In genomic region chr7:112375900-112376299, GRCm38 (mm10) we compare ENCODE assay signal across 11 mouse cellular contexts. TPM values are rescaled to one million over a fixed set of nuclear protein-coding genes. Genes with fewer than 3 reads are reported as not detected.
A peak's percentile ranks its signal among the peaks of the same experiment; 100 is the strongest.
DNase-seq lines count a peak whose midpoint lies in the region; ATAC-seq and TF ChIP-seq lines count a peak whose summit lies in the region.
"Had no signal": no experiment of that assay in that cellular context is flagged by ENCODE, and none has a peak within 500 bp of the region (broad histone marks: within the 10 kb centered on the region; RNA-seq: fewer than 3 reads in every experiment).

No protein-coding gene starts in this region.

- no peak overlapping the region for H3K4me2 ChIP-seq in kidney, postnatal 0 days (ENCODE audit: low read length)
- H3K4me2 ChIP-seq in heart, embryonic 16.5 days (ENCODE audit: low read depth, low read length) = no peak overlapping the region
- no peak overlapping the region for H3K4me2 ChIP-seq in forebrain, embryonic 11.5 days (ENCODE audit: low read depth, low read length, severe bottlenecking)
- H3K4me2 ChIP-seq: hindbrain, embryonic 13.5 days had no signal

- H3K4me1 ChIP-seq in kidney, postnatal 0 days (replicated peaks; ENCODE audit: insufficient read depth, low read length) = peaks cover 14% of the 10 kb centered on the region
- peaks cover 15% of the 10 kb centered on the region for H3K4me1 ChIP-seq in heart, embryonic 16.5 days (ENCODE audit: control insufficient read depth, insufficient read depth, low read length)
- 0 out of 2 replicates have a peak, but pooled peaks cover 2% of the 10 kb centered on the region for H3K4me1 ChIP-seq in forebrain, embryonic 11.5 days (replicated peaks; ENCODE audit: control insufficient read depth, insufficient read depth, low read length)
- H3K4me1 ChIP-seq: hindbrain, embryonic 13.5 days had no signal

- no peak for TF ChIP-seq CTCF in kidney, postnatal 0 days (IDR thresholded peaks at IDR 0.05; ENCODE audit: low read depth)

- 50% methylated on average over 5 of the region's 5 CpGs for WGBS in kidney, postnatal 0 days
- 23% methylated on average over 5 of the region's 5 CpGs for WGBS in heart, embryonic 16.5 days
- WGBS in forebrain, embryonic 11.5 days = 76% methylated on average over 5 of the region's 5 CpGs

- no peak overlapping the region for H3K4me3 ChIP-seq in kidney, postnatal 0 days (replicated peaks; ENCODE audit: low read depth, low read length)
- H3K4me3 ChIP-seq in heart, embryonic 16.5 days (ENCODE audit: low read length) = no peak overlapping the region
- H3K4me3 ChIP-seq in forebrain, embryonic 11.5 days (ENCODE audit: low read depth, low read length) = no peak overlapping the region
- H3K4me3 ChIP-seq: hindbrain, embryonic 13.5 days had no signal

- H3K27me3 ChIP-seq in kidney, postnatal 0 days (ENCODE audit: insufficient read depth, low read length) = no peaks in the 10 kb centered on the region
- no peaks in the 10 kb centered on the region for H3K27me3 ChIP-seq in heart, embryonic 16.5 days (ENCODE audit: control insufficient read depth, insufficient read depth, low read length)
- no peaks in the 10 kb centered on the region; the same call in 1 of the 2 replicates for H3K27me3 ChIP-seq in forebrain, embryonic 11.5 days (ENCODE audit: control insufficient read depth, insufficient read depth, low read length)

- no peaks in the 10 kb centered on the region for H3K36me3 ChIP-seq in kidney, postnatal 0 days (ENCODE audit: insufficient read depth, low read length)
- no peaks in the 10 kb centered on the region for H3K36me3 ChIP-seq in heart, embryonic 16.5 days (ENCODE audit: control insufficient read depth, insufficient read depth)
- H3K36me3 ChIP-seq in forebrain, embryonic 11.5 days (ENCODE audit: control insufficient read depth, insufficient read depth, low read length) = no peaks in the 10 kb centered on the region
- H3K36me3 ChIP-seq: hindbrain, embryonic 13.5 days had no signal

- no peak overlapping the region for H3K9ac ChIP-seq in kidney, postnatal 0 days (ENCODE audit: low read depth, low read length)
- H3K9ac ChIP-seq in heart, embryonic 16.5 days (ENCODE audit: low read length) = no peak overlapping the region; the same call in 1 of the 2 replicates
- H3K9ac ChIP-seq in forebrain, embryonic 11.5 days (ENCODE audit: low read length) = no peak overlapping the region
- H3K9ac ChIP-seq: hindbrain, embryonic 13.5 days had no signal

- peak overlapping the region; percentile 89 for H3K27ac ChIP-seq in kidney, postnatal 0 days
- H3K27ac ChIP-seq in heart, embryonic 16.5 days (ENCODE audit: low read length) = peak overlapping the region; percentile 84
- no peak overlapping the region for H3K27ac ChIP-seq in forebrain, embryonic 11.5 days (ENCODE audit: low read depth, low read length)
- H3K27ac ChIP-seq: hindbrain, embryonic 13.5 days had no signal

- H3K9me3 ChIP-seq in kidney, postnatal 0 days (replicated peaks; ENCODE audit: low read length) = no peaks in the 10 kb centered on the region
- no peaks in the 10 kb centered on the region for H3K9me3 ChIP-seq in heart, embryonic 16.5 days (replicated peaks; ENCODE audit: control insufficient read depth, low read length)
- H3K9me3 ChIP-seq in forebrain, embryonic 11.5 days (ENCODE audit: control insufficient read depth, low read length) = no peaks in the 10 kb centered on the region
- H3K9me3 ChIP-seq: hindbrain, embryonic 13.5 days had no signal

- no peak for ATAC-seq in kidney, postnatal 0 days (replicated peaks; ENCODE audit: low FRiP score, low read depth)
- ATAC-seq in heart, embryonic 16.5 days (replicated peaks; ENCODE audit: extremely low read depth, insufficient read depth, low FRiP score) = peak; percentile 72
- no peak for ATAC-seq in forebrain, embryonic 11.5 days (replicated peaks; ENCODE audit: low FRiP score)

- peak; percentile 69 for DNase-seq in kidney, postnatal 0 days (ENCODE audit: low spot score)
- no peak for DNase-seq in kidney, adult 18-20 months
- peak; percentile 80 for DNase-seq in R1 (ENCODE audit: low read depth, low spot score)
- DNase-seq in lung, postnatal 4 days = peak; percentile 39 to 67
- no peak for DNase-seq in spleen, postnatal 36 days (ENCODE audit: low spot score in 2 of 2)
- no peak for DNase-seq in right cerebral cortex, postnatal 36 days (ENCODE audit: low spot score in 2 of 2)
- no peak for DNase-seq in forebrain, embryonic 11.5 days (ENCODE audit: low spot score)
- DNase-seq: right cerebral cortex, adult 18-20 months; thymus, postnatal 36 days had no signal

RNA-seq across cellular contexts. Expression of gene Parva, which starts 51.4 kb away (rescaled TPM):
- polyA plus RNA-seq in kidney, postnatal 0 days (2015; fragmentation: Nextera tagmentation; extraction: Ambion mirVana) = 80.2 and 93.0 TPM in 2 replicates
- polyA plus RNA-seq in heart, embryonic 16.5 days (2015; fragmentation: Nextera tagmentation; extraction: Ambion mirVana) = 65.8 and 75.1 TPM in 2 replicates
- polyA plus RNA-seq in forebrain, embryonic 11.5 days (2014; fragmentation: Nextera tagmentation; extraction: Ambion mirVana) = 63.6 and 64.5 TPM in 2 replicates

Comparison
In these comparisons a context has a peak if more than half of its experiments do, and no peak if none do; other contexts are left out.
1. DNase-seq: peak in kidney, postnatal 0 days (single experiment), R1 (single experiment) and lung, postnatal 4 days (2 of 2); none in kidney, adult 18-20 months (single experiment), spleen, postnatal 36 days (0 of 2), right cerebral cortex, postnatal 36 days (0 of 2) and forebrain, embryonic 11.5 days (single experiment).